21 mouse cellular contexts compared by ENCODE assay signal in genomic region chr19:8895397-8895960, GRCm38 (mm10). TPM values are rescaled to one million over a fixed set of nuclear protein-coding genes. Genes with fewer than 3 reads are reported as not detected.
DNase-seq lines count a peak whose midpoint lies in the region; ATAC-seq and TF ChIP-seq lines count a peak whose summit lies in the region.
"Had no signal": no experiment of that assay in that cellular context is flagged by ENCODE, and none has a peak within 500 bp of the region (broad histone marks: within the 10 kb centered on the region; RNA-seq: fewer than 3 reads in every experiment).

No protein-coding gene starts in this region.

- no peak for TF ChIP-seq CTCF in hindbrain, postnatal 0 days (IDR thresholded peaks at IDR 0.05; ENCODE audit: low read depth)

- no peak overlapping the region for H3K4me3 ChIP-seq in hindbrain, embryonic 12.5 days
- no peak overlapping the region for H3K4me3 ChIP-seq in hindbrain, postnatal 0 days (ENCODE audit: low read length)
- peak overlapping the region; percentile 6; the same call in 1 of the 2 replicates for H3K4me3 ChIP-seq in limb, embryonic 10.5 days
- H3K4me3 ChIP-seq: embryonic facial prominence, embryonic 12.5 days; left cerebral cortex, adult 2 months had no signal

- ATAC-seq in hindbrain, embryonic 12.5 days (ENCODE audit: low FRiP score), result no peak
- no peak for ATAC-seq in hindbrain, postnatal 0 days
- ATAC-seq: inflammation-experienced regulatory T-cells, adult 6 months had no signal

- 91% methylated on average over 9 of the region's 9 CpGs for WGBS in hindbrain, embryonic 12.5 days
- 85% methylated on average over 9 of the region's 9 CpGs for WGBS in hindbrain, postnatal 0 days
- 94% methylated on average over 9 of the region's 9 CpGs for WGBS in limb, embryonic 10.5 days

- peak overlapping the region; percentile 23; the same call in 1 of the 2 replicates for H3K9ac ChIP-seq in hindbrain, embryonic 12.5 days
- no peak overlapping the region for H3K9ac ChIP-seq in hindbrain, postnatal 0 days (replicated peaks; ENCODE audit: low read length)
- H3K9ac ChIP-seq: embryonic facial prominence, embryonic 12.5 days had no signal

- peaks cover 28% of the 10 kb centered on the region for H3K36me3 ChIP-seq in hindbrain, embryonic 12.5 days
- 0 out of 2 replicates have a peak, but pooled peaks cover 6% of the 10 kb centered on the region for H3K36me3 ChIP-seq in hindbrain, postnatal 0 days (ENCODE audit: insufficient read depth, low read length)
- peaks cover 51% of the 10 kb centered on the region for H3K36me3 ChIP-seq in limb, embryonic 10.5 days

- H3K4me1 ChIP-seq in hindbrain, embryonic 12.5 days, result peaks cover 36% of the 10 kb centered on the region
- H3K4me1 ChIP-seq in hindbrain, postnatal 0 days (ENCODE audit: insufficient read depth, low read length), result peaks cover 9% of the 10 kb centered on the region
- peaks cover 33% of the 10 kb centered on the region for H3K4me1 ChIP-seq in limb, embryonic 10.5 days

- H3K9me3 ChIP-seq in hindbrain, embryonic 12.5 days (replicated peaks), result no peaks in the 10 kb centered on the region
- no peaks in the 10 kb centered on the region for H3K9me3 ChIP-seq in hindbrain, postnatal 0 days (ENCODE audit: low read length)
- H3K9me3 ChIP-seq in limb, embryonic 10.5 days (replicated peaks), result no peaks in the 10 kb centered on the region
- H3K9me3 ChIP-seq: embryonic facial prominence, embryonic 12.5 days had no signal

- no peaks in the 10 kb centered on the region for H3K27me3 ChIP-seq in hindbrain, embryonic 12.5 days
- no peaks in the 10 kb centered on the region for H3K27me3 ChIP-seq in hindbrain, postnatal 0 days (ENCODE audit: insufficient read depth, low read length)
- H3K27me3 ChIP-seq in limb, embryonic 10.5 days (ENCODE audit: low read depth, poor library complexity, severe bottlenecking), result no peaks in the 10 kb centered on the region
- H3K27me3 ChIP-seq: embryonic facial prominence, embryonic 12.5 days had no signal

- peak; percentile 24 to 25 for DNase-seq in cerebellum, postnatal 10 days
- DNase-seq in cerebellum, postnatal 36 days, result no peak
- DNase-seq in hindbrain, postnatal 0 days (ENCODE audit: low spot score), result no peak
- peak; percentile 84 for DNase-seq in A20 (ENCODE audit: low read depth, low spot score)
- no peak for DNase-seq in limb, embryonic 10.5 days (ENCODE audit: low spot score)
- DNase-seq in T-cell, adult 2 months (ENCODE audit: low spot score), result no peak
- DNase-seq: adrenal gland, adult 8-10 months; B cell, adult 2 months; kidney, postnatal 10 days; lung, postnatal 14 days; thymus, postnatal 36 days had no signal

- H3K4me2 ChIP-seq in hindbrain, embryonic 12.5 days (replicated peaks), result no peak overlapping the region
- no peak overlapping the region for H3K4me2 ChIP-seq in hindbrain, postnatal 0 days (ENCODE audit: low read depth, low read length)
- H3K4me2 ChIP-seq: embryonic facial prominence, embryonic 12.5 days had no signal

- no peak overlapping the region for H3K27ac ChIP-seq in hindbrain, embryonic 12.5 days
- no peak overlapping the region for H3K27ac ChIP-seq in hindbrain, postnatal 0 days
- no peak overlapping the region for H3K27ac ChIP-seq in limb, embryonic 10.5 days
- H3K27ac ChIP-seq: embryonic facial prominence, embryonic 12.5 days; left cerebral cortex, adult 2 months; stomach, postnatal 0 days had no signal

RNA-seq across cellular contexts. Expression of gene Ganab, which starts 2.4 kb away (rescaled TPM):
- 114 and 118 TPM in 2 replicates for polyA plus RNA-seq in hindbrain, embryonic 12.5 days (2016; fragmentation: Nextera tagmentation; extraction: Ambion mirVana)
- 103 and 110 TPM in 2 replicates for total RNA-seq in hindbrain, postnatal 0 days (2014; rRNA removed)
- polyA plus RNA-seq in hindbrain, postnatal 0 days (2015; fragmentation: Nextera tagmentation; extraction: Ambion mirVana), result 55.5 and 55.6 TPM in 2 replicates
- polyA plus RNA-seq in limb, embryonic 10.5 days (2016; fragmentation: Nextera tagmentation; extraction: Ambion mirVana), result 117 and 129 TPM in 2 replicates

RNA-seq across cellular contexts. Expression of gene Ints5, which starts 2.7 kb away (rescaled TPM):
- polyA plus RNA-seq in hindbrain, embryonic 12.5 days (2016; fragmentation: Nextera tagmentation; extraction: Ambion mirVana), result 43.4 and 45.2 TPM in 2 replicates
- total RNA-seq in hindbrain, postnatal 0 days (2014; rRNA removed), result 40.8 and 46.3 TPM in 2 replicates
- 23.2 and 23.8 TPM in 2 replicates for polyA plus RNA-seq in hindbrain, postnatal 0 days (2015; fragmentation: Nextera tagmentation; extraction: Ambion mirVana)
- polyA plus RNA-seq in limb, embryonic 10.5 days (2016; fragmentation: Nextera tagmentation; extraction: Ambion mirVana), result 59.2 and 61.9 TPM in 2 replicates

RNA-seq across cellular contexts. Expression of gene Gm49416, which starts 6.8 kb away (rescaled TPM):
- not detected in 2 replicates for polyA plus RNA-seq in hindbrain, embryonic 12.5 days (2016; fragmentation: Nextera tagmentation; extraction: Ambion mirVana)
- 0.52 and 2.7 TPM in 2 replicates for total RNA-seq in hindbrain, postnatal 0 days (2014; rRNA removed)
- not detected in 2 replicates for polyA plus RNA-seq in hindbrain, postnatal 0 days (2015; fragmentation: Nextera tagmentation; extraction: Ambion mirVana)
- polyA plus RNA-seq in limb, embryonic 10.5 days (2016; fragmentation: Nextera tagmentation; extraction: Ambion mirVana), result 0.45 TPM in 1 of 2 replicates, not detected in the other
- total RNA-seq: liver, adult 2 months had no signal
- polyA plus RNA-seq: embryonic facial prominence, embryonic 12.5 days; gonadal fat pad, adult 2 months; heart, embryonic 16.5 days; liver, adult 2 months; stomach, postnatal 0 days had no signal

RNA-seq across cellular contexts. Expression of gene 1810009A15Rik, which starts 6.8 kb away (rescaled TPM):
- polyA plus RNA-seq in hindbrain, embryonic 12.5 days (2016; fragmentation: Nextera tagmentation; extraction: Ambion mirVana), result 74.3 and 87.4 TPM in 2 replicates
- 13.6 and 29.8 TPM in 2 replicates for total RNA-seq in hindbrain, postnatal 0 days (2014; rRNA removed)
- 37.7 and 38.6 TPM in 2 replicates for polyA plus RNA-seq in hindbrain, postnatal 0 days (2015; fragmentation: Nextera tagmentation; extraction: Ambion mirVana)
- 151 and 188 TPM in 2 replicates for polyA plus RNA-seq in limb, embryonic 10.5 days (2016; fragmentation: Nextera tagmentation; extraction: Ambion mirVana)

RNA-seq across cellular contexts. Expression of gene Gm49403, which starts 11.7 kb away (rescaled TPM):
- polyA plus RNA-seq in hindbrain, embryonic 12.5 days (2016; fragmentation: Nextera tagmentation; extraction: Ambion mirVana), result not detected in 2 replicates
- total RNA-seq in hindbrain, postnatal 0 days (2014; rRNA removed), result not detected in 2 replicates
- not detected in 2 replicates for polyA plus RNA-seq in hindbrain, postnatal 0 days (2015; fragmentation: Nextera tagmentation; extraction: Ambion mirVana)
- polyA plus RNA-seq in limb, embryonic 10.5 days (2016; fragmentation: Nextera tagmentation; extraction: Ambion mirVana), result not detected in 2 replicates
- total RNA-seq: adrenal gland, adult 8-10 months; layer of hippocampus, adult 8-10 months; left cerebral cortex, adult 2 months; liver, adult 2 months; MEL had no signal
- polyA plus RNA-seq: embryonic facial prominence, embryonic 12.5 days; gonadal fat pad, adult 2 months; heart, embryonic 16.5 days; inflammation-experienced regulatory T-cells, adult 6 months; liver, adult 2 months; stomach, postnatal 0 days had no signal

Comparison
In these comparisons a context has a peak if more than half of its experiments do, and no peak if none do; other contexts are left out.
1. DNase-seq: peak in cerebellum, postnatal 10 days (2 of 2) and A20 (single experiment); none in cerebellum, postnatal 36 days (0 of 2), hindbrain, postnatal 0 days (single experiment), limb, embryonic 10.5 days (single experiment) and T-cell, adult 2 months (single experiment).